Mouse (Mus musculus) frontal cortex, adult (tissue): ENCODE measurements at regions not wholly inside any gene's neighbourhood (a gene's known extent, or its start where the extent isn't known, plus 50 kb on each side); places are given as distances from the start of the nearest gene placed in this dataset.
"Not testable (repeated sequence)": the region's sequence is repeated elsewhere in the genome, so short reads cannot be mapped to it uniquely, and the experiment has no call there.

Experiments
- ATAC-seq: cut with Nextera tagmentation; 2 replicates; pipeline ENCODE4 v1.9.2; 2017; ENCODE audit warnings: mild to moderate bottlenecking, moderate library complexity, mixed read lengths; ENCODE audit not compliant: low TSS enrichment

DNA sequence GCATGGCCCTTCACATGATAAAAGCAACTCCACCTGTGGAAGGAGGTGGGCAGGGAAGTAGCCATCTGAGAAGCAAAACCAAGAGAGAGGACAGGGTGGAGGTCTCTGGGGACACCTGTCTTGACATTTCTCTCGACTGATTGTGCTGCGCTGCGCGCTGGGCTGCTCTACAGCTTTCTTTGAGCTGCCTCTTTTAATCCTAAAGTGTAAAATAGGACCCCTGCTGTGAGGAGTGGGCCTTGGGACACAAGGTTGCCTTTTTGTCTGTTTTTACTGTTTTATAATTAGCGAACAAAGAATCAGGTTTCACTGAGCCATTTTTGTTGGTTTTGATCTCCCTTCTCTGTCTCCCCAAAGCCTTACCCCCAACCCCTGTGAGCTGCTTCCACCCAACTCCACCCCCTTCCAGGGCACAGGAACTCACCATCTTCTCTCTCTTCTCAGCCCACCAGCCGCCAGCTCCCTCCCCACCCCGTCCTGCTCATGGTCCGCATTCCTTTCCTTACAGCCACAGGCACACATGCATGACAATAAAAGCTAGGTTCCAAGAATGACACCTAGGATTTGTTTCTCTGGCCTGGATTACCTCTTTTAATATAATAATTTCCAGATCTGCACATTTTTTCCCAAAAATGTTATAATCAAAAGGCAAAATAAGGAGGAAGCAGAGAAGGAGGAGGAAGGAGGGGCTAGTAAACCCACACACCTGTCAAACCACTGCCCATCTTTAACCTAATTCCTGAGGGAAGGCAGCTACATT, 57.3 kb downstream of the Cbln4 start:
- no peak for ATAC-seq

DNA sequence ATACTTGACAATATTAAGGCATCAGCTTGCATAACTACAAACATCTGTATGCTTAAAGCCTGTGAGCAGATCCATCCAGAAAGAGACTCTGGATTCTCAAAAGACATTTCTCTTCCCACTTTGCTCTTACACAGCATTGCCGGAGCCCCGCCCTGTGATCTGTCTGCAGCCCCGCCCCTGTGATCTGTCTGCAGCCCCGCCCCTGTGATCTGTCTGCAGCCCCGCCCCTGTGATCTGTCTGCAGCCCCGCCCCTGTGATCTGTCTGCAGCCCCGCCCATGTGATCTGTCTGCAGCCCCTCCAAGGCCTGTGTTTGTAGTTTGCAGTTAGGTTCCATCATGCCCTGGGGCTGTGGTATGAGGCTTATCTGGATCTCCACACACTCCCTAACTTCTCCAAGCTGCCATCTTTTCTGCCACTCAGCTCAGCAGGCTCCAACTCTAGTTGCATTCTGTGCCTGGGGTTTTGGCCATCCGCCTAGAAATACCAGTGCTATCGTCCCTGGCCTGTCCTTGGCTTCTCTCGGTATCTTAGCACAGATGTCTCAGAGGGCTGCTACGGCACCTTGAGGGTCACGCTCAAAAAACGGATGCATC, 73.9 kb downstream of the Cbln4 start:
- ATAC-seq, result no peak

DNA sequence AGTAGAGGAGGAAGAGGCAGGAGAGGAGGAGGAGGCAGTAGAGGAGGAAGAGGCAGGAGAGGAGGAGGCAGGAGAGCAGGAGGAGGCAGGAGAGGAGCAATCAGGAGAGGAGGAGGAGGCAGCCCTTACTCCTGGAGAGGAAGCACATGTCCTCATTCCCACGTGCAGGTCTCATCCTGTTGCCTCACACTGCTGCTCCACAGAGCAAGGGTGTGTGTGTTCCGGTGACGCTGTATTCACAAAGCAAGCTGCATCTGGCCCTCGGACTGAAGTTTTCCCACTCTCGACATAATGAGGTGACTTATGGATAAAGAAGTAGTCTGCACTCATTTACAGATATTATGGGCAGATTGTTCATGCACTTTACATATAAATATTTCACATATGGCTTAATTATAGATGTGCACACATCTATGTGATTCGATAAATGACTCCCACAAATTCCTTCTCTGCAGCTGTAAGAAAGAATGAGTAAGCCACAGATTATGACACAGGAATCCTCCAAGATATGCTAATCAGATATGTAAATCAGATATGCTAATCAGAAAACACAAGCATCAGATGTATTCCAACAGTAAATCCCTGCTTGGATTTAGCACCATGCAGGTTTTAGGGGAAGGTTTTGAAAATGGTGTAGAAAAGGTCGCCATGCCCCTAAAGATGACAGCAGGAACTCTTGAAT, 96.6 kb downstream of the Cbln4 start:
- peak; percentile 86 for ATAC-seq

DNA sequence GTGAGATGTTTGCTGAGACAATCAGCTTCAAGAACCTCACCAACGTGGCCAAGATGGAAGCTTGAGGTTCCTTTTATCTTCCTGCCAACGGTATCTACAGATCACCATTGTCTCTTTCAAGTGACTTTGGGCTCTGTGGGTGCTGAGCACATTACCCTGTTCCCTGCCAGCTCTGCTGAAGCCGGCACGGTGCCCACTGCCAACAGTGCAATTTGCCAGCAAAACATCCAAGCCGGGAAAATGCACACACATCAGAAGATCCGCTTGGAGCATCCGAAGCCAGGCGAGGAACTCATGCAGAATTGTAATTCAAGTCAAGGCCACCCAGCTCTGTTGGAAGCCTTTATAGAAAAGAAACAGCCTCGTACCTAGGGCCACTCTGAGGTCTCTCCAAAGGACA, 100.6 kb downstream of the Cbln4 start:
- peak; percentile 47 for ATAC-seq

DNA sequence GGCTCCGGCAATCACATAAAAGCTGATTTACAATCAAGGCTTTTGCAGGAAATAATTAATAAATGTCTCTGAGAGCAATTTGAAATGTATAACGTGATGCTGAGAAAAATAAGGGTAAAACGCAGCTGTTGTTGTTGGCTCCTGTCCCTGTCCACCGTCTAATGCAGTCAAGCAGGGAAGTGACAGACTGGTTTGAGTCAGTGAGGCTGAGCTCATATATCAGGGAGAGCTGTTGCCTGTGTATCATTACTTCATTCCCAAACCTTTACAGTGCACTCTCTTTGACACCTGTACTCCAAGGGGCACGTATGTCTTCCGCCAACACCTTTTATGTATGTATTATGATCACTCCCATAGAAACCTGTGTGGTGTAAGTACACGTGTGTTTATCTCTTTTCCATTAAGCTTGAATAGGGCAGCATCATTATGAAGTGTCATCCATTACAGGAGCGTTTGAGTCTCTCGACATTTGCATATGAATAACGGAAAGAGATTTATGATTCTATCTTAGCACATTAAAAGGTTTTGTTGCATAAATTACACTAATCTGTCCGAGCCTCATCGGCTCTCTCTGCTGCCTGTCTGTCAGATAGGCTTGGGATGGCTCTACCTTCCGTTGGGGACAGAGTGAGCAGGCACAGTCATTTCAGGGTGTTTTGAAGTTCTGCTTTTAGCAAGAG, 107.5 kb downstream of the Cbln4 start:
- ATAC-seq, result no peak

DNA sequence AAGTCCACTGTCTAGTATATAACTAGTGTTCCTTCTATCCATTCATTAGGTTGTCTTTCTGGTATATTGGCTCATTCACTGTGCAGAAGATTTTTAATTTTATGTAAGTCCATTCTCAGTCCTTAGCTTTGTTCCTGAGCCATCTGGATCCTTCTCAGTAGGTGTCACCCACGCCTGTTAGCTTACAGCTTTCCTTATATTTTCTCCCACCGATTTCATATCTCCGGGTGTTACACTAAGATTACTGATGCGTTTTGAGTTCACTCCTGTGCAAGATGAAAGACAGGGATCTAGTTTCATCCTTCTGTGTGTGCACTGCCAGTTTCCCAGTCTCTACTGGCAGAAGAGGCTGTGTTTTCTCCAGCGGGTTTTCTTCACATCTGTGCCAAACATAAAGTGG, 122.3 kb downstream of the Cbln4 start:
- ATAC-seq, result peak; percentile 90

DNA sequence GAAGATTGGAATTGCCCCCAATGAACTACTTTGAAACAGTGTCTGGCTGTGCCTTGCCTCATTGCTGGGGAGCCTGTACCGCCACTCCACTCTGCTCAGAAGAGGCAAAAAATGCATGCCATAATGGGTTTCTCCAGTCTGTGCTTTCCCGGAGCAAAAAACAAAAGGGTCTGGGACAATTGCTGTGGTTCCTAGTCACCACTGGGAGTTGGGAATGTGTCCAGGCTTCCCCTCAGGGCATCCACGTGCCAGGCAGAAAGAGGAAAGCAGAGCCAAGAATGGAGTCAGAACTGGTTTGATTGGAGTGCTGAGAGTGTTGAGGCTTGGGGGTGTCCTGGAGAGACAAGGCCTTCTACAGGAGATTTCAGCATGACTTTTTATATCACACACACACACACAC, 156.0 kb downstream of the Cbln4 start:
- ATAC-seq, result no peak

DNA sequence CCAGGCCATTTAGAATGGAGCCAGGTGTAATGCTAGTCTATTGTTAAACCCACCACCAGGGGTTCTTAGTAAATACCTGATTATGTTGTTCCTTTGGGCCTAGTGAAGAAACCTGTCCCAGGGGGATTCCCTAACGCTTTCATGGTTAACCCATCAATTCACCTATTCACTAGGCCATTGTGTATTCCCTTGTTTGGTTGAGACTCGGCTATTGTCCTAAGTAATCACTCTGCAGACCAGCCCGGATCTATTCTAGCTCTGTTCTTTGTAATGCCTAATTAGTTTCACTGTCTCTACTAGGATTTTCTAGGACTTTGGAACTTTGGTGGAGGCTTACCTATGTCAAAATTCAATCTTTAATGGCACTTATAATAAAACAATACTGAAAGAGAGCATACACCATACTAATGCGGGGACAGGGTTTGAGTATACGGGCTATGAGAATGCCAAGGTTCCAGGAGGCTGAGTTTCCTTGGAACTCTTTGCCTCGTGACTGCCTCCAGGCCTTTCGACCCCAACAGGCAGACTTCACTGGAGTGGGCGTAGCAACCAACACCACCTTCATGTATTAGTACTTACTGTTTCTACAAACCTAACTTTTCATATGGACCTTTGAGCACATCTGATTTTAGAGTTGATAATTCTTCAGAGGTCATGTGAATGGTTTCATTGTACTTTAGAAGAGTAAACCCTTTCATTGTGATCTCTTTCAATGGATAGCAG, 163.9 kb downstream of the Cbln4 start:
- not testable (repeated sequence) for ATAC-seq

DNA sequence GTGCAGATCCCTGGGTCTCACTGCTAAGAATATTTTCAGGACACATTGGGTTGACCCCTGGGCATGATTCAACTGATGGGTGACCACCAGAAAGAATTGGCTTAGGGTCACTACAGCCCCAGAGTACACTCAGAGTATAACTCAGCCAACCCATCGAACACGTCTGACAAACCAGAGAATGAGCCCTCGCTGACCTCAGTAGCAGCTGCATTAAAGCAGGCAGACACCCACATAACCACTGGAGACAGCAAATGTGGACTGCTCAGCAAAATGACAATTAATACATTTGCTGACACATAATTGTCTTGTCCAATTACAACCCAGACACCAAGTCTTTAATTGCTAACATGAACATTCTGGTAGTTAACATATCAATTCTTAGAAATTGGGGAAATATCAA, 175.7 kb downstream of the Cbln4 start:
- ATAC-seq, result no peak

DNA sequence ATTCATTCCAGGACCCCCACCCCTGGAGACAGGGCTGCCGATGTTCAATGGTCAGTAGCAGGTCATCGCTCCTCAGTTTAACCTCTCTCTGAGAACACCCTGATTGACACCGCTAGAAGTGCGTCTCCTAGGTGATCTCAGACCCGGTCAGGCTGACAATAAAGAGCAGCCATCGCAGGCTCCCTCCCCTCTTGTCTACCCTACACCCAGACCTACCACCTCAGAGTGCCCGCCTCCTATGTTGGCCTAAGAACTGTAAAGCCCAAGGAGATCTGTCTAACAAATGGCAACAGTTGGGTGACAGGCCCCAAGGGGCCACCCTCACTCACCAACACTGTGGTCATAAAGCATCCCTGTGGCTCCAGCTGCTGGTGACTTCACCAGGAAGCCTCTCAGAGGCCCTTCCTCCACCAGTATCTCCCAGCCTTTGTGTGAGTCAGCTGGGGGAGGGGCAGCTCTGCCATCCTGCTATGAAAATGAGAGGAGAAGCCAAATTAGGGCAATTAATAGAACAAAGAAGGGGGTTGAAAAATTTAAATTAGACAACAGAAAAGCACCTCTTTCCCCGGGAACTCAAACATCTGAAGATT, 178.8 kb downstream of the Cbln4 start:
- ATAC-seq, result no peak

DNA sequence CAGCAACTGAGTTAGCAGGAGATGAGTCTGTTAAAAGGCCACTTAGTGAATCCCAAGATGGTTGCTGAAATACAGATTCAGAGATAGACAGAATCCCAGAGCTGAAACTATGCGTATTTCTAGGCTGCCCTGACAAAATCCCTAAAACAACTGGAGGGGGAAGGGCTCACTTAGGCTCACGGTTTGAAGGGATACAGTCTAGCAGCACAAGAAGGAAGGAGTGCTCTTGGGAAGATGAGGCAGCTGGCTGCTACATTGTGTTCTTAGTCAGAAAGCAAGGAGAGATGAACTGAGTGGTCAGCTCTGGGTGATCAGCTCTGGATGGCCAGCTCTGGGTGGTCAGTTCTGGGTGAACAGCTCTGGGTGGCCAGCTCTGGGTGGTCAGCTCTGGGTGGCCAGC, 180.6 kb downstream of the Cbln4 start:
- no peak for ATAC-seq

DNA sequence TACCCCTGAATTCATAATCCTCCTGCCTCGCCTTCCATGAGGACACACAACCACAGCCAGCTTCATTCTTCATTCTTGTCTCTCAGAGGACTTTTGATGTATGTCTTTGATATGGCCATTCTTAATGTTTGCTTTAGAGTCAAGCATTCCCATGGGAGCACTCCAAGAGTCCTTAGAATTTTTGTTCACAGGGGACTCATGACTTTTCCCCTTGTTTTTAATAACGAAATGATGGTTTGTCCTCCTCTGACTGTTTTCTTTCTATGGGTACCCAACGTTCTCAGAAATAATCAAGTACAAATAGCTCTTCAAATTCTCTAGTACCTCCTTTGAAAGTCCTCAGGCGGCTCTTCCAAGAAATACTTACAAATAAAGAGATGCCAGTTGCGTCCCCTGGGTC, 184.4 kb downstream of the Cbln4 start:
- ATAC-seq, result no peak

DNA sequence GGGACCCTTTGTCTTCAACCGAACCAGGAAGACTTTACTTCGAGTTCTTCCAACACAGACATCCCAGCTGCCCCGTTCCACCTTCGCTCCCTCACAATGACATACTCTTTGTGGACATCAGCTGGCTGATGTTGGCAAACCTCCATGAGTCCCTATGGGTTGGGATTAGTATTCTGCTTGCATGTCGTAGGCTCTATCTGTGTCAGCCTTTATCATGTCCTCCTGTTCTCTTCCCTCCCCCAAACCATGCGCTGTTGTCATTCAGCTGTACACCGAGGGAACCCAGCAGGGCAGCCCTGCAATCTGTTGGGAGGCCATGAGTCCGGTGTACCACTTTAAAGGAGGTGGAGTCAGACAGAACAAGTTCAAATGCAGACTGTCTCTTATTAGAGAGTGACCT, 186.8 kb downstream of the Cbln4 start:
- ATAC-seq, result no peak

DNA sequence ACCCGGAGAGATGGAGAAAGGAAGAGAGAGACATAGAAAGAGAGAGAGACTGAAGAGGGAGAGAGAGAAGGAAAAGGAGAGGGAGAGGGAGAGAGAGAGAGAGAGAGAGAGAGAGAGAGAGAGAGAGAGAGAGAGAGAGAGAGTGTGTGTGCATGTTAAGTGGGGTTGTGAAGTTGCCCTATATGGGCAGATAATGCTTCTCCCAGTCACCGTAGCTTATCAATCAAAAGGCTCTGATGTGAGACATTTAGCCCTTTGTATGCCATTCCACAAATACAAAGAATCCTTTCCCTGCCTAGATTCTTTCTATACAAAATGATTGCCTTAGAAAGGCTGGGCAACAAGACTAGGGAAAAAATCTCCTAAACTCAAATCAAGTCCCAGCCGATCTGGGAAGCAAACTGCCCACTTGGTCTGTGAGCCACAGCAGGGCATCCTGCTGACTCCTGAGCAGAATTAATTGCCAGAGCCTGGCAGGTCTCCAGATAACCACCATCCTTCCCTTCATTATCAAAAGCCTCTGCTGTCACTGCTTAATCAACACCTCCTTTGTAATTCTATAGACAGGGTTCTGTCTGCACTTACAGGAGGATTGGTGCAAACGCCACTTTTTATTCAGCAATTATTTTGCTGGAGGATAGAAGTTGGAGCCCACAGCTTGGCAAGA, 196.3 kb downstream of the Cbln4 start:
- ATAC-seq, result no peak

DNA sequence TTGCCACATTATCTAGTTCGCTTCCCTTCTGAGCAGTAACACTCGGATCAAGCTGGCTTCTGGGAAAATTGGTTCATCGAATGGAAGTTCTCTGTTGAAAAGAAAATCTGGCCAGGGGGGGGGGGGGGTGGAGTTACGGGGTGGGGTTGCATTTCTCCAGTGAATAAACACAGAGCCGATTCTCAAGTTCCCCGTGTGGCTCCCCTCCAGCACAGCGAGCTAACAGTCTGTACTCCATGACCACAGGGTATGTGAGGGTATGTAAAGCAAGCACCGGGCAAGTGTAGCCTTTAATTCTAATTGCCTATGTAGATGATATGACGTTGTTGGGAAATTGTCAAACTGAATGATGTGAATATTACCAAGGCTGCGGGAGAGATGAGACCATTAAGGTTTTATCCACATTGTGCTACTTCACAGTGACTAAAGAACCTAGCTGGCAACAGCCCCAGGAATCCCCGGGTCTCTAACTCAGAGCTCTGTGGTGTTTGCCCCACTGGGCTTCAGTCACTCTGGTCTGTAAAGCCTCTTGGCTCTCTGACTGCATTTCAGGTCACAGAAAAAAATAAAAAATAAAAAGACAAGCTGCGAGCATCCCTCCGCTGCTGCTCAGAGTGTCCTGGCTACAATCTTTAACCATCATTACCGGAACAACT, 203.1 kb downstream of the Cbln4 start:
- no peak for ATAC-seq

DNA sequence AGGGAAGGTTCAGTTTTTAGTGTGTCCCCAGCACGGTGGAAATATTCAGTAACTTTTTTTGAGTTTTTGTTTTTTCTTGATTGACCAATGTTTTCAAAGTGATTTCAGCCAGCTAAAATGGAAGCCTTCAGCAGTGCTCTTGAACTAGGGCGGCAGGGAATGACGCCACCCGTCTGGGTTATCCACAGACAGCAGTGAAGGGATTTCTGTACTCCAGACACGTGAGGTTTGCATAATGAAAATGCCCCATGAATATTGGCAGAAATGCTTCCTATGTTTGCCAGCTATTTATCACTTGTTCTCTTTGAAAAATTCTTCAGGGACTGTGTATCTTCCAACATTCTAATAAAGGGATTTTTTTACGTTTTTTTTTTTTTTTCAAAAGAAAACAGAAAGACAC, 221.1 kb downstream of the Cbln4 start:
- ATAC-seq, result no peak

DNA sequence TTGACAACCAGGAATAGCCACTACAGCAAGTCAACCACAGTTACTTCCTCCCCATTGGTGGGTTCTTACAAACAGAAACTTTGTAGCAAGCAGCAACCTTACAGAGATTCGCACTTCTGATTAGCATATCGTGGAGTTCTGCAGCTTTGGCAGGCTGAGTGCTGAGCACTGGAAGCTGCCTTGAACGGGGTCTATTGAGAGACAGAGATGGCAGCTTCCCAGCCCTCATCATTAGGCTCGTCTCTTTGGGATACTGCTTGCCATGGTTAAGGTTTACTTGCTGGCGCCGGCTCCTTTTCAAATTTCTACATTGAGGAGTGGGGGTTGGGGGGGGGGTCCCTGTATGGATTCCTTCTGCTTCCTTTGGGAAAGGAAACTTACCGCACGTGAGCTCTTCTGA, 224.8 kb downstream of the Cbln4 start:
- ATAC-seq, result no peak

DNA sequence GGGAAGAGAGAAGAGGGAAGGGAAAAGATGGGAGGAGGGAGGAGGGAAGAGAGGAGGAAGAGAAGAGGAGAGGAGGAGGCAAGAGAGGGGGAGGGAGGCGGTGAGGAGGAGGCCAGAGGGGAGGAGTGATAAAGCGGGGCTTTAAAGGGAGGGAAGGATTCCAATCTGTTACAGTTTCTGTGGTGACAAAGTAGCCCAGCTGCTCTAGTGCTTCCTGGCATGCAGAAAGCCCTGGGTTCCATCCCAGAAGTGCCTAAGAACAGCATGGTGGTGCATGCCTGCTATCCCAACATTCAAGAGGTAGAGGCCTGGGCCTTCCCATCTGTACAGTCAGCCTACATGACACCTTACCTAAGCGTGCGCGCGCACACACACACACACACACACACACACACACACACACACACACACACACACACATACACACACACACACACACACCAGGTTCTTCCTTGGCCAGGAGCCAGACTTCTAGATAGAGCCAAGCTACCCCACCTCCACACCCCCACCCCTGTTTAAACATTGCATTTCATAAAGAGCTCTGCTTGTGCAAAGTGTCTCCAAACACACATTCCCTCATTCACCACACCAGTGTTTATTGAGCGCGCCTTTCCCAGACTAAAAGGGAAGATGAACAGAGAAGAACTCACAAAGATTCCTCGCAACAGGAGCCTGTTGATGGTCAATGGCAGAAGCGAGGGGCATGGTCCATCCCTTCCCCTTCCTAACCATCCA, 226.4 kb downstream of the Cbln4 start:
- ATAC-seq, result peak; percentile 74

DNA sequence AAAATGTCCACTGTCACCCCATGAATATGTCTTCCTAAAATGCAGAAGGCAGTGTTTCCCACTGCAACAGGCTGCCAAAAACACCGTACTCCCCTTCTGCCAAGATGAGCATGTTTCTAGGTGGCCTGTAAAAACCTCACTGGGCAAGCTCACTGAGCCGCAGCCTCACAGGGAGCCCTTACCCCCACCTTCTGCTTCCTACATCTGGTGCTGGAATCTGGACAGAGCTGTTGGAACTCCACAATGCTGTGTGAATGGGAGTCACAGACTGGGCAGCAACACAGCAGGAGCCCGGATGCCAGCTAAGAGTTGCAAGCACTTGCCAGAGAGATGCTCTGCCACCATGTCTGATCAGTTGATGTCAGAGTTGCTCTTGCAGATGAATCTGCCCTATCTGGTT, 230.6 kb downstream of the Cbln4 start:
- ATAC-seq, result no peak

DNA sequence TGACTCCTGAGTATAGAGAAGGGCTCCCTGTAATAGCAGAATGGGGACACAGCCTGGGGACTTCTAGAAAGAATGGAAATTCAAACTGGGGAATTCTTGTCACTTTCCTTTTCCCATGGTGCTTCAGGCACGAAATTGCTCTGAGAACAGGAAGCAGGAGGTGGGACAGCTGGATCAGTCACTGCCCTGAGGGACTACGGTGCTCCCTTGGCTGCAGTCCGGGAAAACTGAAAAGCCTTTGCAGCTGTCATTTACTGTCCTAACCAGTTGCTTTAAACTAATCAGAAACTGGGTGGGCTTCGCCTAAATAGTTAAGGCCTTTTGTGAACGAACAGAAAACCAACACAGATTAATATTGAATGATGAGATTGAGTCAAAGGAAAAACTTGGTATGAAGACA, 237.9 kb downstream of the Cbln4 start:
- ATAC-seq, result no peak
